Mouse (Mus musculus) adrenal gland, postnatal 36 days (tissue): ENCODE measurements around the gene Coro1b. TPM values are rescaled to one million over a fixed set of nuclear protein-coding genes. Genes with fewer than 3 reads are reported as not detected.
A peak's percentile ranks its signal among the peaks of the same experiment; 100 is the strongest.

Source experiments
- DNase-seq, 2 experiments: peaks; one replicate each; pipeline ENCODE4 v3.0.0; 2021; ENCODE audit warnings: mixed read lengths in 1 of 2
- long read RNA-seq, 2 experiments: library from polyadenylated mRNA; stranded (forward); transcript quantifications; one replicate each; pipeline ENCODE4 v2.0.0; 2021; ENCODE audit warnings: borderline sequencing depth in 2 of 2
- total RNA-seq, 2 experiments: library from RNA; stranded (reverse); gene quantifications; 2 replicates each; pipeline ENCODE4 v1.2.3; 2021

Gene Coro1b
- total RNA-seq = 100 to 1,000 TPM; 171 to 195 TPM
- long read RNA-seq, experiment 1, transcript Coro1b-201 (11 exons, 1,888 nt) = major isoform, 73 of 292 reads
- long read RNA-seq, experiment 1, partial matches to known transcripts = 26 of 292 reads
- long read RNA-seq, experiment 1, other reads (novel, unspliced or antisense) = 188 of 292 reads
- long read RNA-seq, experiment 2, transcript Coro1b-201 (11 exons, 1,888 nt) = major isoform, 21 of 94 reads
- long read RNA-seq, experiment 2, partial matches to known transcripts = 9 of 94 reads
- long read RNA-seq, experiment 2, other reads (novel, unspliced or antisense) = 63 of 94 reads

- peak; percentile 98 to 99 for DNase-seq
These were observed at the start of gene Coro1b for GRCm38 (mm10) chr19:4148491-4148806. Coro1b (plus strand) TSS chr19:4148619.

- peak; percentile 95 to 98 for DNase-seq
These were observed 49.4 kb upstream of the Coro1b start for GRCm38 (mm10) chr19:4099056-4099455.

- peak; percentile 92 to 94 for DNase-seq
These were observed 48.3 kb upstream of the Coro1b start, which contains the start of gene Pitpnm1 for GRCm38 (mm10) chr19:4099837-4100717. Pitpnm1 (plus strand) TSS chr19:4099998.

GRCm38 (mm10) chr19:4100718-4101261 lies 47.6 kb upstream of the Coro1b start:
- peak; percentile 72 to 73 for DNase-seq

GRCm38 (mm10) chr19:4101466-4101865 lies 47.0 kb upstream of the Coro1b start:
- DNase-seq = no peak

GRCm38 (mm10) chr19:4102049-4102448 lies 46.4 kb upstream of the Coro1b start:
- DNase-seq = no peak

GRCm38 (mm10) chr19:4102626-4103025 lies 45.8 kb upstream of the Coro1b start:
- no peak for DNase-seq

- DNase-seq = no peak
These were observed 45.1 kb upstream of the Coro1b start for GRCm38 (mm10) chr19:4103294-4103693.

- DNase-seq = no peak
These were observed 44.6 kb upstream of the Coro1b start for GRCm38 (mm10) chr19:4103792-4104191.

- no peak for DNase-seq
These were observed 43.7 kb upstream of the Coro1b start for GRCm38 (mm10) chr19:4104675-4105194.

GRCm38 (mm10) chr19:4106654-4107053 lies 41.8 kb upstream of the Coro1b start:
- no peak for DNase-seq

- no peak for DNase-seq
These were observed 39.9 kb upstream of the Coro1b start for GRCm38 (mm10) chr19:4108535-4108934.

GRCm38 (mm10) chr19:4112063-4112960 lies 36.1 kb upstream of the Coro1b start:
- no peak for DNase-seq

GRCm38 (mm10) chr19:4113186-4113805 lies 35.1 kb upstream of the Coro1b start:
- peak; percentile 97 to 99 for DNase-seq

- DNase-seq = peak; percentile 56 to 60
These were observed 34.6 kb upstream of the Coro1b start for GRCm38 (mm10) chr19:4113806-4114230.

- no peak for DNase-seq
These were observed 33.9 kb upstream of the Coro1b start for GRCm38 (mm10) chr19:4114551-4114950.

- no peak for DNase-seq
These were observed 33.3 kb upstream of the Coro1b start for GRCm38 (mm10) chr19:4115144-4115543.

- DNase-seq = no peak
These were observed 32.6 kb upstream of the Coro1b start for GRCm38 (mm10) chr19:4115816-4116215.

GRCm38 (mm10) chr19:4117006-4117405 lies 31.4 kb upstream of the Coro1b start:
- DNase-seq = no peak

GRCm38 (mm10) chr19:4118350-4118749 lies 30.1 kb upstream of the Coro1b start:
- no peak for DNase-seq
